In the genomic region with DNA sequence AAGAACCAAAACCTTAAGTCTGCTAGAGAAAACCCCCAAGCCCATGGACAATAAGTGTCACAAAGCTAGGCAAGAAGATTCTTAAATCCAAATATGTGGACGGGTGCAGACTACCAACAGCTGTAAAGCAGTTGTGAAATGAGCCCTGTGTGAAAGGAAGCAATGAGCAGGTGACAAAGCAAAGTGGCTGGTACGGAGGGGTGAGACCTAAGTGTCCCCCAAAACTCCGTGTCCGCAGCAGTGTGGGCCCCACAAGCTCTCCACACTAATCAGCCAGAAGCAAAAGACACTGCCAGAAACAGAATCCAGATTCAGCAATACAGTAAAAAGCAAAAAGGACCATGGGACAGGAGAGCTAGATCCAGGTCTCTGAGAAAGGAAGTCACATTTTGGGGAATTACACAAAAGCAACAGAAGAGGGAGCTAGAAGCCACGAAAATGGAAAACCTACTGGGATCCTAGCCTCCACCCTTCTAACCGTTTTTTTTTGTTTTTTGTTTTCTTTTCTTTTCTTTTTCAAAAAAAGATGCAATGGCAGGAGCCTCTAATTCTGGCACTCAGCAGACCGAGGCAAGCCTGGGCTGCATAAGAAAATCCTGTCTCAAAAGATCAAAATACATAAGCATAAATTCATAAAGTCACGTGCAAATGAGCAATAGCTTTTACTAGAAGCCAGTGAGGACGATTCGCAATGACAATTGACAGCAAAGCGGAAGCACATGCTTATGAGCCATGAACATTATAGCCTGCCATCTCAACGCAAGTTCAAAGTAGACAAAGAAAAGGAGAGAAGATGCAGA, we compare ENCODE assay signal across 8 mouse cellular contexts. TPM values are rescaled to one million over a fixed set of nuclear protein-coding genes. Genes with fewer than 3 reads are reported as not detected.
DNase-seq lines count a peak whose midpoint lies in the region; ATAC-seq lines count a peak whose summit lies in the region.

No protein-coding gene starts in this region.

- no peaks in the 10 kb centered on the region for H3K36me3 ChIP-seq in neural tube, embryonic 11.5 days (ENCODE audit: control insufficient read depth, insufficient read depth, low read length)
- H3K36me3 ChIP-seq in forebrain, embryonic 10.5 days (replicated peaks) = no peaks in the 10 kb centered on the region
- no peaks in the 10 kb centered on the region for H3K36me3 ChIP-seq in hindbrain, embryonic 16.5 days (ENCODE audit: control insufficient read depth, insufficient read depth, low read length)
- H3K36me3 ChIP-seq in liver, embryonic 13.5 days = no peaks in the 10 kb centered on the region
- H3K36me3 ChIP-seq in neural tube, embryonic 12.5 days = no peaks in the 10 kb centered on the region

- no peak overlapping the region for H3K4me3 ChIP-seq in neural tube, embryonic 11.5 days (ENCODE audit: low read depth, low read length)
- H3K4me3 ChIP-seq in forebrain, embryonic 10.5 days = no peak overlapping the region
- no peak overlapping the region for H3K4me3 ChIP-seq in hindbrain, embryonic 16.5 days (ENCODE audit: low read length)
- no peak overlapping the region for H3K4me3 ChIP-seq in liver, embryonic 13.5 days (replicated peaks)
- no peak overlapping the region for H3K4me3 ChIP-seq in neural tube, embryonic 12.5 days

- H3K4me1 ChIP-seq in neural tube, embryonic 11.5 days (ENCODE audit: control insufficient read depth, insufficient read depth, low read length) = no peaks in the 10 kb centered on the region
- no peaks in the 10 kb centered on the region for H3K4me1 ChIP-seq in forebrain, embryonic 10.5 days
- H3K4me1 ChIP-seq in hindbrain, embryonic 16.5 days (ENCODE audit: control insufficient read depth, insufficient read depth, low read depth, low read length) = no peaks in the 10 kb centered on the region
- no peaks in the 10 kb centered on the region for H3K4me1 ChIP-seq in liver, embryonic 13.5 days (replicated peaks)
- H3K4me1 ChIP-seq in neural tube, embryonic 12.5 days = no peaks in the 10 kb centered on the region

- H3K9ac ChIP-seq in neural tube, embryonic 11.5 days (ENCODE audit: low read length) = no peak overlapping the region
- H3K9ac ChIP-seq in hindbrain, embryonic 16.5 days (ENCODE audit: low read depth, low read length) = no peak overlapping the region
- no peak overlapping the region for H3K9ac ChIP-seq in liver, embryonic 13.5 days
- no peak overlapping the region for H3K9ac ChIP-seq in neural tube, embryonic 12.5 days

- 40% methylated on average over 12 of the region's 12 CpGs for WGBS in neural tube, embryonic 11.5 days
- 45% methylated on average over 12 of the region's 12 CpGs for WGBS in forebrain, embryonic 10.5 days
- WGBS in hindbrain, embryonic 16.5 days = 35% methylated on average over 12 of the region's 12 CpGs
- WGBS in liver, embryonic 13.5 days (ENCODE audit: insufficient replicate concordance) = 31% methylated on average over 12 of the region's 12 CpGs
- 39% methylated on average over 12 of the region's 12 CpGs for WGBS in neural tube, embryonic 12.5 days

- H3K9me3 ChIP-seq in neural tube, embryonic 11.5 days (ENCODE audit: control insufficient read depth, low read length) = no peaks in the 10 kb centered on the region
- no peaks in the 10 kb centered on the region for H3K9me3 ChIP-seq in forebrain, embryonic 10.5 days
- H3K9me3 ChIP-seq in hindbrain, embryonic 16.5 days (ENCODE audit: control insufficient read depth, low read length) = no peaks in the 10 kb centered on the region
- no peaks in the 10 kb centered on the region for H3K9me3 ChIP-seq in liver, embryonic 13.5 days (replicated peaks)
- no peaks in the 10 kb centered on the region for H3K9me3 ChIP-seq in neural tube, embryonic 12.5 days

- H3K27me3 ChIP-seq in neural tube, embryonic 11.5 days (ENCODE audit: control insufficient read depth, insufficient read depth, low read length) = no peaks in the 10 kb centered on the region
- peaks cover 12% of the 10 kb centered on the region for H3K27me3 ChIP-seq in forebrain, embryonic 10.5 days (ENCODE audit: poor library complexity, severe bottlenecking)
- no peaks in the 10 kb centered on the region for H3K27me3 ChIP-seq in hindbrain, embryonic 16.5 days (replicated peaks; ENCODE audit: control insufficient read depth, insufficient read depth, low read length)
- no peaks in the 10 kb centered on the region for H3K27me3 ChIP-seq in liver, embryonic 13.5 days
- no peaks in the 10 kb centered on the region for H3K27me3 ChIP-seq in neural tube, embryonic 12.5 days (replicated peaks)

- H3K27ac ChIP-seq in neural tube, embryonic 11.5 days (ENCODE audit: low read depth, low read length) = no peak overlapping the region
- peak overlapping the region; percentile 48; the same call in 1 of the 2 replicates for H3K27ac ChIP-seq in forebrain, embryonic 10.5 days
- H3K27ac ChIP-seq in hindbrain, embryonic 16.5 days (ENCODE audit: low read depth, low read length) = peak overlapping the region; percentile 23; the same call in 1 of the 2 replicates
- no peak overlapping the region for H3K27ac ChIP-seq in liver, embryonic 13.5 days
- H3K27ac ChIP-seq in neural tube, embryonic 12.5 days = no peak overlapping the region

- no peak overlapping the region for H3K4me2 ChIP-seq in neural tube, embryonic 11.5 days (ENCODE audit: low read depth)
- H3K4me2 ChIP-seq in hindbrain, embryonic 16.5 days (ENCODE audit: low read length) = peak overlapping the region; percentile 46
- H3K4me2 ChIP-seq in liver, embryonic 13.5 days = peak overlapping the region; percentile 35; the same call in 1 of the 2 replicates
- peak overlapping the region; percentile 32; the same call in 1 of the 2 replicates for H3K4me2 ChIP-seq in neural tube, embryonic 12.5 days (replicated peaks)

- ATAC-seq in neural tube, embryonic 11.5 days (ENCODE audit: insufficient read depth, low FRiP score, low TSS enrichment) = no peak
- ATAC-seq in hindbrain, embryonic 16.5 days = peak; percentile 76
- ATAC-seq in liver, embryonic 13.5 days (ENCODE audit: low read depth) = 0 out of 2 replicates have a peak, but pooled peaks have one; percentile 26
- peak; percentile 41; the same call in 1 of the 2 replicates for ATAC-seq in neural tube, embryonic 12.5 days (ENCODE audit: low FRiP score, low read depth)

- peak; percentile 25 for DNase-seq in neural tube, embryonic 11.5 days (ENCODE audit: low spot score)
- DNase-seq in neural tube, embryonic 10.5 days (ENCODE audit: extremely low spot score, low spot score) = no peak
- DNase-seq in c-Kit-positive CD71-negative TER-119-negative erythroid progenitor cells, embryonic 14.5 days (ENCODE audit: low read depth) = peak; percentile 40
- DNase-seq in forebrain, embryonic 10.5 days (ENCODE audit: extremely low spot score, low spot score) = no peak
- DNase-seq in liver, embryonic 13.5 days = peak; percentile 6
- no peak for DNase-seq in yolk sac, embryonic 10.5 days (ENCODE audit: low spot score)

RNA-seq across cellular contexts. Expression of a gene that starts 46.4 kb away (rescaled TPM):
- polyA plus RNA-seq in neural tube, embryonic 11.5 days (2014; fragmentation: Nextera tagmentation; extraction: Ambion mirVana) = 0.45 and 0.50 TPM in 2 replicates
- polyA plus RNA-seq in forebrain, embryonic 10.5 days (2016; fragmentation: Nextera tagmentation; extraction: Ambion mirVana) = 0.99 and 1.4 TPM in 2 replicates
- 10.2 and 13.4 TPM in 2 replicates for polyA plus RNA-seq in hindbrain, embryonic 16.5 days (2015; fragmentation: Nextera tagmentation; extraction: Ambion mirVana)
- polyA plus RNA-seq in liver, embryonic 13.5 days (2015; fragmentation: Nextera tagmentation; extraction: Ambion mirVana) = 0.61 and 1.1 TPM in 2 replicates
- 0.78 and 0.94 TPM in 2 replicates for polyA plus RNA-seq in neural tube, embryonic 12.5 days (2016; fragmentation: Nextera tagmentation; extraction: Ambion mirVana)

Comparison
In these comparisons a context has a peak if more than half of its experiments do, and no peak if none do; other contexts are left out.
1. DNase-seq: peak in neural tube, embryonic 11.5 days (single experiment), c-Kit-positive CD71-negative TER-119-negative erythroid progenitor cells, embryonic 14.5 days (single experiment) and liver, embryonic 13.5 days (single experiment); none in neural tube, embryonic 10.5 days (single experiment), forebrain, embryonic 10.5 days (single experiment) and yolk sac, embryonic 10.5 days (single experiment).
2. H3K27ac ChIP-seq: peak in forebrain, embryonic 10.5 days (single experiment) and hindbrain, embryonic 16.5 days (single experiment); none in neural tube, embryonic 11.5 days (single experiment), liver, embryonic 13.5 days (single experiment) and neural tube, embryonic 12.5 days (single experiment).